Mouse (Mus musculus) lung, adult 2 months (tissue): ENCODE data around the gene Bcl11a.

ENCODE experiments used
- CTCF ChIP-seq: fragments of 200-500 bp; IDR thresholded peaks from 2 replicates; pipeline ENCODE4 v1.5.1; 2011; ENCODE audit warnings: mild to moderate bottlenecking, low read length, control low read depth; ENCODE audit not compliant: insufficient read depth
- POLR2A ChIP-seq: fragments of 200-500 bp; IDR thresholded peaks from 2 replicates; pipeline ENCODE4 v1.6.1; 2011; ENCODE audit warnings: low read depth, mild to moderate bottlenecking, control low read depth, low read length, borderline replicate concordance; ENCODE audit errors: extremely low read depth

DNA sequence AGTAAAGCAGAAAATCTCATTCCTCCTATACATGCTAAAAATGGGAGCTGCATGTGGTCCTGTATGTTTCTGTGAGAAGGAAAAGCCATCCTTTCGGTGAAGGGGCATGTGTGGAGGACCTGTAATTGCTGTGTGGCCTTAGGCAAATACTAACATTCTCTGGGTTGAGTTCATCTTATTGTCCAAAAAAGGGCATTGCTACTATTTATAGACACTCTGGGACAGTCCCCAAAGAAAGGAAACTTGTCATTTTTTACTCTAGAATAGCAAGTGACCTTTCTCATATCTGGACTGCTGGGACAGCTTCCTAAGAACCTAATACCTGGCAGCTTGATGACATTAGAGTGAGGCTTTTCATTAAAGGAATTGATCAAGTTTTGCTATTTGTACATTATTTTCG lies 63.1 kb downstream of the Bcl11a start:
- TF ChIP-seq POLR2A (no peak), CTCF (no peak)
